Mouse (Mus musculus) kidney, postnatal 0 days (tissue): ENCODE data around the gene Prrx1. TPM values are rescaled to one million over a fixed set of nuclear protein-coding genes. Genes with fewer than 3 reads are reported as not detected.

Experiments used
- ATAC-seq: fragments of 200-750 bp; cut with Nextera tagmentation; replicated peaks from 2 replicates; pipeline ENCODE4 v1.8.0; 2017; ENCODE audit warnings: low read depth, moderate number of reproducible peaks, moderate TSS enrichment, moderate library complexity; ENCODE audit not compliant: low FRiP score
- DNase-seq: peaks from one replicate; pipeline ENCODE4 v3.0.0-alpha.2; 2016; ENCODE audit warnings: low spot score
- H3K27ac ChIP-seq: fragments of 300-500 bp; sonication (generic); 2 replicates; pipeline ENCODE4 v1.5.1; 2014; ENCODE audit warnings: mild to moderate bottlenecking
- H3K27me3 ChIP-seq: fragments of 300-500 bp; sonication (generic); 2 replicates; pipeline ENCODE4 v1.6.1; 2014; ENCODE audit warnings: low read length, mixed read lengths; ENCODE audit not compliant: insufficient read depth
- H3K36me3 ChIP-seq: fragments of 300-500 bp; sonication (generic); 2 replicates; pipeline ENCODE4 v1.6.1; 2014; ENCODE audit warnings: low read length, mixed read lengths; ENCODE audit not compliant: insufficient read depth
- H3K4me1 ChIP-seq: fragments of 300-500 bp; sonication (generic); replicated peaks from 2 replicates; pipeline ENCODE4 v1.6.1; 2014; ENCODE audit warnings: antibody characterized with exemption, low read length, mixed read lengths; ENCODE audit not compliant: insufficient read depth
- H3K4me2 ChIP-seq: fragments of 300-500 bp; sonication (generic); 2 replicates; pipeline ENCODE4 v1.6.1; 2014; ENCODE audit warnings: mild to moderate bottlenecking, low read length, moderate library complexity, mixed read lengths
- H3K4me3 ChIP-seq: fragments of 300-500 bp; sonication (generic); replicated peaks from 2 replicates; pipeline ENCODE4 v1.5.1; 2014; ENCODE audit warnings: low read depth, low read length
- H3K9ac ChIP-seq: fragments of 300-500 bp; sonication (generic); 2 replicates; pipeline ENCODE4 v1.6.1; 2014; ENCODE audit warnings: low read depth, low read length
- H3K9me3 ChIP-seq: fragments of 300-500 bp; sonication (generic); replicated peaks from 2 replicates; pipeline ENCODE4 v1.6.1; 2016; ENCODE audit warnings: low read length, inconsistent platforms, mixed read lengths
- CTCF ChIP-seq: IDR thresholded peaks from 2 replicates; pipeline ENCODE4 v1.5.1; 2016; ENCODE audit warnings: antibody characterized with exemption, low read depth, mild to moderate bottlenecking, moderate library complexity
- WGBS: fragments of 180-500 bp; shearing (Covaris S2); extraction: QIAGEN DNeasy Blood & Tissue Kit; methylation state at CpG from one replicate; pipeline ENCODE4 v1.1.7; 2014; 5-methylcytosine and 5-hydroxymethylcytosine counted together
- polyA plus RNA-seq: library from polyadenylated mRNA; unstranded; fragments of >200 nt; fragmentation: Nextera tagmentation; extraction: Ambion mirVana; gene quantifications from 2 replicates; pipeline ENCODE4 v1.2.1, GENCODE M21; 2015

Gene Prrx1
- polyA plus RNA-seq, 1 experiment from 2014 or later: 3.4 TPM

DNA sequence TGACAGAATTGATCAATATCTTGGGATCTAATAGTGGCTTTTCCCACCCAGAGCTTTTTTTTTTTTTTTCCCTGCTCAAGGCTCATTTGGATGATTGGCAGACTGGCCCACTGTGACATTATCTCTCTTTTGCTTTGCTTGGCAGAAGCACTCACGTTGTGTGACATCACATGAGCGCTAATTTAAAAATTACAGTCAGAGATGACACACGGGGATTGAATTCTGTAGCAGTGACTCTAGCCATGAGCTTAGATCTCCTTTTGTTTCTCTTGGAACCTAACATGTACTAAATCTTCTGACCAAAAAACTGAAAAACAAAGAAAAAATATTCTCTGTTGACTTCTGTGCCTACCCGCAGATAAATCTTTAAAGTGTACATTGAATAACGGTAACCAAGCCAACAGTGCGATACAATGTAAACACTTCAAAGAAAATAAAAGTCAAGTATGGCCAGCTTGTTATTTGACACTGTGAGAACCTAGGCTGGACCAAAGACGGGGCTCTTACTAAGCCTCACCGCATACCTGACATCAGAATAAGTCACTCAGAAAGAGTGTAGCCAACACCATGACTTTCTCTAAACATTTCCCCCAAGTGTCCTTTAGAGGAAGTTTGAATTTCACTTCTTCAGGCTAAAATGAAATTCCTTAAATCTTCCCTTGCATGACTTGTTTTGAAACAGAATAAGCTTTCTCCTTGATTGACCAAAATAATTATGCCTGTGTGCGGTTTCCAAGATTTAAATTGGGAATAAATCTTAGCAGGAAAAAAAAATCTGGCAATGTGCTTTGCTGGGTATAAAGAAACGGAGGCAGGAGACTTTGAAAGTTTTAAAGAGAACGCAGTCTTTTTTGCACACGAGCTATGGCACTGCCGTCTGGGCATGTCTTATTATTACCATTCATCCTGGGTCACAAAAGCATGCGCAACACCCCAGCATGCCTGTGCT lies 104.3 kb downstream of the Prrx1 start:
- Histone ChIP-seq H3K27me3 (no peaks in the 10 kb centered on the region), H3K4me1 (no peaks in the 10 kb centered on the region), H3K4me2 (0 out of 2 replicates have a peak overlapping the region, but pooled peaks have one; percentile 27), H3K36me3 (no peaks in the 10 kb centered on the region), H3K9ac (no peak overlapping the region), H3K9me3 (no peaks in the 10 kb centered on the region), H3K4me3 (no peak overlapping the region), H3K27ac (no peak overlapping the region)
- 24% methylated on average over 14 of the region's 14 CpGs for WGBS
- DNase-seq (peak; percentile 76), ATAC-seq (peak; percentile 78)
- no peak for TF ChIP-seq CTCF

DNA sequence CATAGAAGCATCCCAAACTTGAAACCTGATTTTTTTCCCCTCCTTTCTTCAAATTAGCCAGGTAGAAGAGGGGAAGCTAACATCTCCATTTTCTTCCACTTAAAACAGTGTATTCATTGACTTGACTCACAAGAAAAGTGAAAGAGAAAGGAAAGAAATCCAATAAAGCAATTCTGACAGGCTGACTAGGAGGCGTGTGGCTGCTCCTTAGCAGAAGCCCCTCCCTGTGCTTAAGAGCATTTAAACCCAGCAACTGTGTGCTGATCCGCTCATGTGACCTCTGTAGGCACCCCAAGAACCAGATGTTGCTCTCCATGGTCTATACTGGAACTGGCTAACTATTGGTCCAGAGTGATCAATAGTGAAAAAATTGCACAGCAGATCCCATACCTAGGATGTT lies 114.7 kb downstream of the Prrx1 start:
- no peaks in the 10 kb centered on the region for H3K36me3 ChIP-seq
- no peak for TF ChIP-seq CTCF
- H3K27me3 ChIP-seq: no peaks in the 10 kb centered on the region
- H3K9ac ChIP-seq: no peak overlapping the region
- H3K4me1 ChIP-seq: no peaks in the 10 kb centered on the region
- no peaks in the 10 kb centered on the region for H3K9me3 ChIP-seq
- ATAC-seq (no peak), DNase-seq (peak; percentile 16)
- H3K27ac ChIP-seq: no peak overlapping the region
- H3K4me2 ChIP-seq: no peak overlapping the region
- no peak overlapping the region for H3K4me3 ChIP-seq
- 57% methylated on average over 2 of the region's 2 CpGs for WGBS

DNA sequence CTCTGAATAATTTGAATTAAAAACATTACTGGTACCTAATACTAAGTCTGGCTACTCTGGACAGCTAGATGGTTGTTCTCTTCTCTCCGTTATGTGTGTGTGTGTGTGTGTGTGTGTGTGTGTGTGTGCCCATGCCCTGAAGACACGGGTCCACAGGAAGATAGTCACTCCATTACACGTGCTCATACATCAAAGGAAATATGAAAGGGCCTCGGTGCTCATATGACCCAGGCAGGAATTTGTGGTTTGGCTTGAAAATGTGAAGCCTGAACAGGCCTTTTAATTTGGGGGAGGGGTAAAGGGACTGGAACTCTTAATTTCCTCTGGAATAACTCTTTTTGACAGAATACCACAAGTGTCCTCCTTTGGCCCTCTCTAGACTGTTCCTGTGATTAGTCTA lies 115.5 kb downstream of the Prrx1 start:
- Histone ChIP-seq H3K9ac (no peak overlapping the region), H3K4me3 (no peak overlapping the region), H3K27ac (no peak overlapping the region), H3K4me2 (no peak overlapping the region), H3K36me3 (no peaks in the 10 kb centered on the region), H3K9me3 (no peaks in the 10 kb centered on the region), H3K27me3 (no peaks in the 10 kb centered on the region), H3K4me1 (no peaks in the 10 kb centered on the region)
- ATAC-seq (no peak), DNase-seq (peak; percentile 42)
- 57% methylated on average over 4 of the region's 4 CpGs for WGBS
- no peak for TF ChIP-seq CTCF

Other genes with a start within 250 kb of the Prrx1 start
- gene Mroh9, start 228.0 kb downstream of the Prrx1 start, polyA plus RNA-seq: not detected in 2 replicates
- 17.2 and 18.9 TPM in 2 replicates for gene Gorab, start 90.0 kb upstream of the Prrx1 start, polyA plus RNA-seq